Mouse (Mus musculus) kidney, adult 2 months (tissue): ENCODE results near the gene Fam129c. TPM values are rescaled to one million over a fixed set of nuclear protein-coding genes. Genes with fewer than 3 reads are reported as not detected.
A peak's percentile ranks its signal among the peaks of the same experiment; 100 is the strongest.

Experiments
- DNase-seq: peaks from one replicate; pipeline ENCODE4 v3.0.0; 2021
- H3K27ac ChIP-seq: fragments of 200-500 bp; 2 replicates; pipeline ENCODE4 v1.5.1; 2012; ENCODE audit warnings: low read depth, low read length, control low read depth, inconsistent platforms; ENCODE audit not compliant: insufficient read depth
- H3K27me3 ChIP-seq: fragments of 200-500 bp; replicated peaks from 2 replicates; pipeline ENCODE4 v1.6.1; 2012; ENCODE audit warnings: mild to moderate bottlenecking, moderate library complexity, low read length, inconsistent platforms; ENCODE audit not compliant: control insufficient read depth, insufficient read depth
- H3K36me3 ChIP-seq: fragments of 200-500 bp; 2 replicates; pipeline ENCODE4 v1.6.1; 2012; ENCODE audit warnings: mild to moderate bottlenecking, moderate library complexity, low read length, inconsistent platforms; ENCODE audit not compliant: control insufficient read depth, insufficient read depth
- H3K4me1 ChIP-seq: fragments of 200-500 bp; 2 replicates; pipeline ENCODE4 v1.6.1; 2011; ENCODE audit warnings: low read length; ENCODE audit not compliant: control insufficient read depth, insufficient read depth
- H3K4me3 ChIP-seq: fragments of 200-500 bp; 2 replicates; pipeline ENCODE4 v1.5.1; 2011; ENCODE audit warnings: mild to moderate bottlenecking, low read depth, low read length, control low read depth; ENCODE audit not compliant: insufficient read depth
- CTCF ChIP-seq: fragments of 200-500 bp; conservative IDR thresholded peaks from 2 replicates; pipeline ENCODE4 v1.5.1; 2011; ENCODE audit warnings: low read depth, mild to moderate bottlenecking, control low read depth, low read length, moderate library complexity, mixed read lengths; ENCODE audit not compliant: insufficient read depth, insufficient read length
- POLR2A ChIP-seq: fragments of 200-500 bp; IDR thresholded peaks from one replicate; pipeline ENCODE4 v1.6.1; 2011; ENCODE audit warnings: low read depth, low read length, control low read depth
- WGBS: fragments of 180-500 bp; shearing (Covaris S2); methylation state at CpG from one replicate; pipeline ENCODE4 v1.1.7; 2018; 5-methylcytosine and 5-hydroxymethylcytosine counted together
- polyA plus RNA-seq: library from polyadenylated mRNA; depleted of rRNA; stranded (reverse); fragments of >200 nt; gene quantifications from 2 replicates; pipeline ENCODE4 v1.2.3, GENCODE M21; 2012

The Fam129c gene
- polyA plus RNA-seq, 1 experiment: 2.4 TPM

GRCm38 (mm10) chr8:71572847-71573633, 24.4 kb upstream of the Fam129c start:
- TF ChIP-seq POLR2A (no peak), CTCF (no peak)
- no peak overlapping the region; the same call in 1 of the 2 replicates for H3K27ac ChIP-seq
- no peak overlapping the region for H3K4me3 ChIP-seq
- no peaks in the 10 kb centered on the region for H3K36me3 ChIP-seq
- H3K4me1 ChIP-seq: peaks cover 8% of the 10 kb centered on the region; the same call in 1 of the 2 replicates
- no peaks in the 10 kb centered on the region for H3K27me3 ChIP-seq
- peak; percentile 83 for DNase-seq
- 56% methylated on average over 9 of the region's 9 CpGs for WGBS

DNA sequence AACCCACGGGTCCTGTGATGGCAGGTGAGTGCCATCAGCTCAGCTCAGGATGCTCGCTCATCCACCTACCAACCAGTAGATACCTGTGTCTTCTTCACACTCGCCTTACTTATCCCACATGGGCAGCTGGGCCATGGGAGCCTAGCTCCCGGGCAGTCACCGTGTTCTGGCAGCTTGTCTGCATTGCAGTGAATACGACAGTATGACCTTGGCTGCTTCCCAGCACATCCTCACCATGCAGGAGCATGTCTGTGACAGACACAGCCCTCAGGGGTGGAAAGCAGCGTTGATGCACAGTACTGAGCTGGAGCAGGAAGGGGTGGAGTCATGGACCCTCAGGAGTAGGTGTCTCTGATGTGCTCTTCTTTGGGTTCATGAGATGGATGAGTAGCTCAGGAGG, 23.0 kb upstream of the Fam129c start:
- 70% methylated on average over 7 of the region's 7 CpGs for WGBS
- Histone ChIP-seq H3K27me3 (no peaks in the 10 kb centered on the region), H3K36me3 (no peaks in the 10 kb centered on the region), H3K4me3 (no peak overlapping the region), H3K27ac (no peak overlapping the region; the same call in 1 of the 2 replicates), H3K4me1 (peaks cover 5% of the 10 kb centered on the region; the same call in 1 of the 2 replicates)
- no peak for DNase-seq
- TF ChIP-seq CTCF: no peak
- no peak for TF ChIP-seq POLR2A

DNA sequence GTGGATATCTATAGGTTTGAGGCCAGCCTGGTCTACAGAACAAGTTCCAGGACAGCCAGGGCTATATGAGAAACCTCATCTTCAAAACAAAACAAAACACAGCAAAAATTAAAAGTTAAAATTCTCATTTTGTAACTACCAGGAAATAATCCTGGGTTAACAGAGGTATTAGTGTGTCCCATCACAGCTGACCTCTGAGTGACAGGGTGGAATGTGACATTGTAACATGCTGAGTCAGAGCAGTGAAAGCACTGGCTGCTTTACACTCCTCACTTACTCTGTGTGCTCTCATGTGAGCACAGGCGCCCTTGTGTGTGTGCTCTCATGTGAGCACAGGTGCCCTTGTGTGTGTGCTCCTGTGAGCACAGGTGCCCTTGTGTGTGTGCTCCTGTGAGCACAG, 22.4 kb upstream of the Fam129c start:
- H3K4me1 ChIP-seq: peaks cover 5% of the 10 kb centered on the region; the same call in 1 of the 2 replicates
- no peak overlapping the region for H3K4me3 ChIP-seq
- no peak overlapping the region for H3K27ac ChIP-seq
- no peaks in the 10 kb centered on the region for H3K36me3 ChIP-seq
- no peaks in the 10 kb centered on the region for H3K27me3 ChIP-seq
- no peak for DNase-seq
- WGBS: 56% methylated on average over 1 of the region's 1 CpGs
- TF ChIP-seq POLR2A (no peak), CTCF (no peak)

DNA sequence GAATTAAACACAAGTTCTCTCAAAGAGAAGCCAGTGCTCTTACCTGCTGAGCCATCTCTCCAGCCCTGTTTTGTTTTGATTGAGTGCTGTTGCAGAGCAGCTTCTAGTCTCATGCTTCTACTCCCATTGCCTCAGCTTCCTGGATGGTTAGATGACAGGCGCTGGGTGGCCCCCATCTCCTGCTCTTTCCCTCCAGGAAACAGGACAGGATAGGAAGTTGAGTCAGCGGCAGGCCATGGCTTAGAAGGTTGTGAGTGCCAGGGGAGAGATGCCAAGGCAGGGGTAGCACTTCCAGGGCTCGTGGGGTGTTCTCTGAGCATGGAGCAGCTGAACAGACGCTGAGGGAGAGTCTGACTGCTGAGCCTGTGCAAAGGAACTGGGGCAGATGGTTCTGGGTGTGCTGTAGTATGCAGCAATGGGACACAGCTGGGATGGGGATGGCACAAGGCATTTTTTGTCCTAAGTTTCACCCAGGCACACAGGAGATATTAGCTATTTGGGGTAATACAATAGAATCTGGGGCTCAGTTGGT, 19.5 kb upstream of the Fam129c start:
- no peaks in the 10 kb centered on the region for H3K27me3 ChIP-seq
- TF ChIP-seq POLR2A: no peak
- TF ChIP-seq CTCF: no peak
- no peaks in the 10 kb centered on the region for H3K4me1 ChIP-seq
- no peak overlapping the region for H3K4me3 ChIP-seq
- no peak overlapping the region for H3K27ac ChIP-seq
- whole genome bisulfite sequencing: 72% methylated on average over 4 of the region's 4 CpGs
- DNase-seq: no peak
- no peaks in the 10 kb centered on the region for H3K36me3 ChIP-seq

DNA sequence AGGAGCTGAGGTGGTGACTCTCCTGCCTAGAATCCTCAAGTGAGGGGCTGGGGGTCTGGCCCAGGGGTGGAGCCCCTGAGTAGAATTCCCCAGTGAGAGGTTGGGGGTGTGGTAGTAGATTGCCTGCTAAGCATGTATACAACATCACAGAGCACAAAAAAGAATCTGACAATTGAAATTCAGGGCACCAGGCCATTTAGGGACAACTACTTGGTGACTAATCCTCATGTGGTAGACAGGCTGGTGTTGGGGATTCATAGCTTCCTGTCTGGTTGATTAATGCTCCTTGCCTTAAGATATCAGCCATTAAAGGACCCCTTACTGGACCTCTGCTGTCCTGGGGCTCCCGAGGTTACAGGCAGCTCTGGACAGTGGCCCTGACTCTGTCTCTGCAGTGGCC, 18.4 kb upstream of the Fam129c start:
- Histone ChIP-seq H3K4me3 (no peak overlapping the region), H3K4me1 (no peaks in the 10 kb centered on the region), H3K27ac (no peak overlapping the region), H3K27me3 (no peaks in the 10 kb centered on the region), H3K36me3 (no peaks in the 10 kb centered on the region)
- TF ChIP-seq POLR2A (no peak), CTCF (no peak)
- 53% methylated on average over 1 of the region's 1 CpGs for WGBS
- no peak for DNase-seq

DNA sequence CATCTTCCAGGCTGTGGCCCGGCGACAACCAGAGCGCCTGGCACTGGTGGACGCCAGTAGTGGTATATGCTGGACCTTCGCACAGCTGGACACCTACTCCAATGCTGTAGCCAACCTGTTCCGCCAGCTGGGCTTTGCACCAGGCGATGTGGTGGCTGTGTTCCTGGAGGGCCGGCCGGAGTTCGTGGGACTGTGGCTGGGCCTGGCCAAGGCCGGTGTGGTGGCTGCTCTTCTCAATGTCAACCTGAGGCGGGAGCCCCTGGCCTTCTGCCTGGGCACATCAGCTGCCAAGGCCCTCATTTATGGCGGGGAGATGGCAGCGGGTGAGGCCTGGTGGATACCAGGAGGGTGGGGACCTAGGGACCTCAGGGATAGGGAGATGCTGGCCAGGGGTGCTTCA, 18.0 kb upstream of the Fam129c start:
- H3K36me3 ChIP-seq: no peaks in the 10 kb centered on the region
- no peak for TF ChIP-seq POLR2A
- TF ChIP-seq CTCF: no peak
- no peak for DNase-seq
- H3K4me1 ChIP-seq: no peaks in the 10 kb centered on the region
- WGBS: 85% methylated on average over 14 of the region's 14 CpGs
- H3K27me3 ChIP-seq: no peaks in the 10 kb centered on the region
- H3K27ac ChIP-seq: no peak overlapping the region
- no peak overlapping the region for H3K4me3 ChIP-seq

GRCm38 (mm10) chr8:71580201-71580600, 17.2 kb upstream of the Fam129c start:
- TF ChIP-seq CTCF (no peak), POLR2A (no peak)

More at GRCm38 (mm10) chr8:71580201-71580600, 17.2 kb upstream of the Fam129c start:
- WGBS: 85% methylated on average over 7 of the region's 9 CpGs
- Histone ChIP-seq H3K4me1 (no peaks in the 10 kb centered on the region), H3K27ac (no peak overlapping the region), H3K36me3 (no peaks in the 10 kb centered on the region; the same call in 1 of the 2 replicates), H3K4me3 (no peak overlapping the region), H3K27me3 (no peaks in the 10 kb centered on the region)
- no peak for DNase-seq
